Mouse (Mus musculus): ENCODE results near the gene Efcab2. TPM values are rescaled to one million over a fixed set of nuclear protein-coding genes. Genes with fewer than 3 reads are reported as not detected.

The Efcab2 gene
- polyA plus RNA-seq, 1 experiment from 2014 or later, result 12.4 TPM

- Histone ChIP-seq H3K4me3 (ENCODE audit: low read length) (no peak overlapping the region), H3K9me3 (ENCODE audit: control insufficient read depth, low read length) (no peaks in the 10 kb centered on the region), H3K4me2 (ENCODE audit: low read length) (no peak overlapping the region), H3K27me3 (replicated peaks; ENCODE audit: control insufficient read depth, insufficient read depth, low read length) (no peaks in the 10 kb centered on the region), H3K36me3 (ENCODE audit: control insufficient read depth, insufficient read depth, low read length) (no peaks in the 10 kb centered on the region), H3K27ac (ENCODE audit: low read depth, low read length) (no peak overlapping the region), H3K9ac (ENCODE audit: low read depth, low read length) (no peak overlapping the region), H3K4me1 (ENCODE audit: control insufficient read depth, insufficient read depth, low read depth, low read length) (no peaks in the 10 kb centered on the region)
- ATAC-seq, result no peak
- WGBS, result 85% methylated on average over 5 of the region's 5 CpGs
These were observed 79.4 kb downstream of the Efcab2 start for GRCm38 (mm10) chr1:178485138-178485867.

- H3K9ac ChIP-seq (ENCODE audit: low read depth, low read length), result no peak overlapping the region
- no peak overlapping the region for H3K4me2 ChIP-seq (ENCODE audit: low read length)
- no peaks in the 10 kb centered on the region for H3K36me3 ChIP-seq (ENCODE audit: control insufficient read depth, insufficient read depth, low read length)
- 75% methylated on average over 5 of the region's 5 CpGs for WGBS
- no peak overlapping the region for H3K27ac ChIP-seq (ENCODE audit: low read depth, low read length)
- H3K9me3 ChIP-seq (ENCODE audit: control insufficient read depth, low read length), result no peaks in the 10 kb centered on the region
- no peaks in the 10 kb centered on the region for H3K4me1 ChIP-seq (ENCODE audit: control insufficient read depth, insufficient read depth, low read depth, low read length)
- ATAC-seq, result no peak
- no peak overlapping the region for H3K4me3 ChIP-seq (ENCODE audit: low read length)
- H3K27me3 ChIP-seq (replicated peaks; ENCODE audit: control insufficient read depth, insufficient read depth, low read length), result no peaks in the 10 kb centered on the region
These were observed 80.0 kb downstream of the Efcab2 start for GRCm38 (mm10) chr1:178485868-178486220.

DNA sequence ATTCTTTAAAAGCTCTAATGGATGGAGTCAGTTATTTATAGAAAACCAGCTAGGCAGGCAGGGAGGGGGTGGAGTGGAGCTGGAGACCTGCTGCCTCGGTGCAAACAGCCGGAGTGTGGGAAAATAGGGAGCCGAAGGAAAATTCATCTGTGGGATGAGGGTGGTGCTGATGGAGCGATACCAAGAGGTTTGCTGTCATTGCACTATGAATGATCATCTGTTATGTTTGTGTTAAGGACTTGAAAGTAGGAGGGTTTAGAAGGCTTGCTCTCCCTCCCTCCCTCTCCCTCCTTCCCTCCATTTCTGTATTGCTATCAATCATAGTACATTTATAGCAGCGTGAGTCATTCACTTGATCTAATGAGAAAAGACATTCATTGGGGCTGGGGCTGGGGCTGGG lies 80.9 kb downstream of the Efcab2 start:
- Histone ChIP-seq H3K27ac (ENCODE audit: low read depth, low read length) (no peak overlapping the region), H3K9me3 (ENCODE audit: control insufficient read depth, low read length) (no peaks in the 10 kb centered on the region), H3K36me3 (ENCODE audit: control insufficient read depth, insufficient read depth, low read length) (no peaks in the 10 kb centered on the region), H3K4me2 (ENCODE audit: low read length) (no peak overlapping the region), H3K4me1 (ENCODE audit: control insufficient read depth, insufficient read depth, low read depth, low read length) (no peaks in the 10 kb centered on the region), H3K9ac (ENCODE audit: low read depth, low read length) (no peak overlapping the region), H3K27me3 (replicated peaks; ENCODE audit: control insufficient read depth, insufficient read depth, low read length) (no peaks in the 10 kb centered on the region), H3K4me3 (ENCODE audit: low read length) (no peak overlapping the region)
- 67% methylated on average over 5 of the region's 5 CpGs for WGBS
- 0 out of 2 replicates have a peak, but pooled peaks have one; percentile 24 for ATAC-seq

DNA sequence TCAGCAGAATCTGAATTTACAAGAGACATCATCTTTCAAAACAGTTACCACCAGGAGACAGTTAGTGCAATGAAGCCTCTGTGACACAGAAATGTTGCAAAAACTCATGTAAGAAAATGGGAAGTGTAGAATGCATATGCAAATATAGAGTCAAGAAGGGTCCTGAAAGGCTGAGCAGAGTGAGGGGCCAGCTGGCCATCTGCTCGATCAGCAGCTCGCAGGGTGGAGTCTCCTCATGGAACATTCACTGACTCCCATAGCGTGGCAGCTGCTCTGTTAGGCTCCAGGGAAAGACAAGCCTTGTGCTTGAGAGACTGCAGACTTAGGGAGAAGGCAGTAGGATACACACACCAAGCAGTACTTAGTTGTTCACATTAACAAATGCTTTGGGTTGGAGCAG lies 83.2 kb downstream of the Efcab2 start:
- H3K36me3 ChIP-seq (ENCODE audit: control insufficient read depth, insufficient read depth, low read length), result no peaks in the 10 kb centered on the region
- H3K4me2 ChIP-seq (ENCODE audit: low read length), result no peak overlapping the region
- H3K9ac ChIP-seq (ENCODE audit: low read depth, low read length), result no peak overlapping the region
- no peaks in the 10 kb centered on the region for H3K4me1 ChIP-seq (ENCODE audit: control insufficient read depth, insufficient read depth, low read depth, low read length)
- WGBS, result 28% methylated on average over 3 of the region's 3 CpGs
- ATAC-seq, result no peak
- H3K4me3 ChIP-seq (ENCODE audit: low read length), result no peak overlapping the region
- H3K27me3 ChIP-seq (replicated peaks; ENCODE audit: control insufficient read depth, insufficient read depth, low read length), result no peaks in the 10 kb centered on the region
- no peaks in the 10 kb centered on the region for H3K9me3 ChIP-seq (ENCODE audit: control insufficient read depth, low read length)
- H3K27ac ChIP-seq (ENCODE audit: low read depth, low read length), result no peak overlapping the region

- H3K9me3 ChIP-seq (ENCODE audit: control insufficient read depth, low read length), result no peaks in the 10 kb centered on the region
- H3K4me3 ChIP-seq (ENCODE audit: low read length), result no peak overlapping the region
- H3K27ac ChIP-seq (ENCODE audit: low read depth, low read length), result no peak overlapping the region
- H3K9ac ChIP-seq (ENCODE audit: low read depth, low read length), result no peak overlapping the region
- no peaks in the 10 kb centered on the region for H3K27me3 ChIP-seq (replicated peaks; ENCODE audit: control insufficient read depth, insufficient read depth, low read length)
- ATAC-seq, result no peak
- no peaks in the 10 kb centered on the region for H3K4me1 ChIP-seq (ENCODE audit: control insufficient read depth, insufficient read depth, low read depth, low read length)
- no peaks in the 10 kb centered on the region for H3K36me3 ChIP-seq (ENCODE audit: control insufficient read depth, insufficient read depth, low read length)
- no peak overlapping the region for H3K4me2 ChIP-seq (ENCODE audit: low read length)
- 92% methylated on average over 5 of the region's 5 CpGs for WGBS
These were observed 85.8 kb downstream of the Efcab2 start for GRCm38 (mm10) chr1:178491733-178492132.

DNA sequence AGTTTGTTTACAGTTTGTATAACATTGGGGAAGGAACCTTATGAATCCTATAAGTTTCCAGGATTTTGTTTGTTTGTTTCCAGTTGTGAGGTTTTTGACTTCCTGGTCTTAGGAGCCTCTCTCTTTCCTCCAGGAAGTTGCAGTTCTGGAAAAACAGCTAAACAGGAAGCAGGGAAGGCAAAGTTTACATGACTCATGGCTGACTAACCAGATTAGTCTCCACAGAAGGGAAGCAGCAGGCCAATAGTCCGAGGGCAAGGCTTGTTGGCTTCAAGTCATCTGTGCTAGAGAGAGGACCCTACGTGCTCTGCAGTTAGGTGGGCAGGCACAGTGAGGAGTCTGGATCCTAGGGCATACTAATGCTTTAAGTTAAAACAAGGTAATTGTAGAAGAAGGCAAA lies 86.6 kb downstream of the Efcab2 start:
- H3K27ac ChIP-seq (ENCODE audit: low read depth, low read length), result no peak overlapping the region
- no peak overlapping the region for H3K4me3 ChIP-seq (ENCODE audit: low read length)
- no peak for ATAC-seq
- WGBS, result 90% methylated on average over 2 of the region's 2 CpGs
- H3K27me3 ChIP-seq (replicated peaks; ENCODE audit: control insufficient read depth, insufficient read depth, low read length), result no peaks in the 10 kb centered on the region
- no peaks in the 10 kb centered on the region for H3K9me3 ChIP-seq (ENCODE audit: control insufficient read depth, low read length)
- no peak overlapping the region for H3K9ac ChIP-seq (ENCODE audit: low read depth, low read length)
- H3K4me1 ChIP-seq (ENCODE audit: control insufficient read depth, insufficient read depth, low read depth, low read length), result no peaks in the 10 kb centered on the region
- no peaks in the 10 kb centered on the region for H3K36me3 ChIP-seq (ENCODE audit: control insufficient read depth, insufficient read depth, low read length)
- no peak overlapping the region for H3K4me2 ChIP-seq (ENCODE audit: low read length)

DNA sequence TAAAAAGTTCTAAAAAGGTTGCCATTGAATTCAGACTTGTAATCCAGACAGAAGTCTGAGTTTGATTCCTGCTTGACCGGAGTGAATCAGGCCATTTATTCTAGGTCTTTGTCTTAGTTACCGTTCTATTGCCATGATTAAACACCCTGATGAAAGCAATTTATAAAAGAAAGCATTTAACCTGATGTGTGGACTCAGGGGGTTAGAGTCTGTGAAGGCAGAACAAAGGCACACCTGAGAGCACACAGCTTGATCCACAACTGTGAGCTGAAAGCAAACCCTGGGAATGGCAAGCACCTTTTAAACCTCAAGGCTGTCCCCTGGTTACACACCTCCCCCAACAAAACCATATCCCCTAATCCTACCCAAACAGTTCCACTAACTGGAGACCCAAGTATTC lies 90.3 kb downstream of the Efcab2 start:
- Histone ChIP-seq H3K4me3 (ENCODE audit: low read length) (no peak overlapping the region), H3K27ac (ENCODE audit: low read depth, low read length) (no peak overlapping the region), H3K27me3 (replicated peaks; ENCODE audit: control insufficient read depth, insufficient read depth, low read length) (no peaks in the 10 kb centered on the region), H3K9me3 (ENCODE audit: control insufficient read depth, low read length) (no peaks in the 10 kb centered on the region), H3K36me3 (ENCODE audit: control insufficient read depth, insufficient read depth, low read length) (no peaks in the 10 kb centered on the region), H3K9ac (ENCODE audit: low read depth, low read length) (no peak overlapping the region), H3K4me1 (ENCODE audit: control insufficient read depth, insufficient read depth, low read depth, low read length) (no peaks in the 10 kb centered on the region), H3K4me2 (ENCODE audit: low read length) (no peak overlapping the region)
- WGBS, result 50% methylated on average over 2 of the region's 2 CpGs
- no peak for ATAC-seq

DNA sequence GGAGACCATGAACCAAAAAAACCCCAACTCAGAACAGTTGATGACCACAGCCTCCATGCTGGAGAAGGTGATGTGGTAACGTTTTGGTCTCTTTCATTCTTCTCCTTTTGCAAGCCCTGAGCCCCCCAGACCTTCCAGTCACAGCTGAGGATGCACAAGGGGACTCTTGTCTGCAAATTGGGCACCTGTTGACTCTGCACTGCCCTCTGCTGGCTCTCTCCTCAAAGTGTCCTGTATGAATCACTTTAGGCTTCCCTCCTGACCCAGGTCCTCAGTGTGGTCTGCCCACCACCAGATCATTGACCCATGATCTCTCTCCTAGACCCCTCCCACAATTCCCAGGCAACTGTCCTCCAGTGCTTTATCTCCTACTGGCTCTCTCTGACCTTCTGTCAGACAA lies 91.0 kb downstream of the Efcab2 start:
- Histone ChIP-seq H3K9ac (ENCODE audit: low read depth, low read length) (no peak overlapping the region), H3K4me2 (ENCODE audit: low read length) (no peak overlapping the region)
- 36% methylated on average over 1 of the region's 1 CpGs for WGBS

GRCm38 (mm10) chr1:178506938-178507337 lies 101.1 kb downstream of the Efcab2 start:
- H3K4me3 ChIP-seq (ENCODE audit: low read length), result no peak overlapping the region
- no peaks in the 10 kb centered on the region for H3K4me1 ChIP-seq (ENCODE audit: control insufficient read depth, insufficient read depth, low read depth, low read length)
- H3K9me3 ChIP-seq (ENCODE audit: control insufficient read depth, low read length), result no peaks in the 10 kb centered on the region
- H3K4me2 ChIP-seq (ENCODE audit: low read length), result no peak overlapping the region
- ATAC-seq, result no peak
- WGBS, result 96% methylated on average over 8 of the region's 8 CpGs
- H3K27me3 ChIP-seq (replicated peaks; ENCODE audit: control insufficient read depth, insufficient read depth, low read length), result no peaks in the 10 kb centered on the region
- no peak overlapping the region for H3K9ac ChIP-seq (ENCODE audit: low read depth, low read length)
- no peaks in the 10 kb centered on the region for H3K36me3 ChIP-seq (ENCODE audit: control insufficient read depth, insufficient read depth, low read length)
- no peak overlapping the region for H3K27ac ChIP-seq (ENCODE audit: low read depth, low read length)

More for the DNA sequence above, 91.0 kb downstream of the Efcab2 start:
- Histone ChIP-seq H3K36me3 (ENCODE audit: control insufficient read depth, insufficient read depth, low read length) (no peaks in the 10 kb centered on the region), H3K4me1 (ENCODE audit: control insufficient read depth, insufficient read depth, low read depth, low read length) (no peaks in the 10 kb centered on the region), H3K9me3 (ENCODE audit: control insufficient read depth, low read length) (no peaks in the 10 kb centered on the region), H3K27me3 (replicated peaks; ENCODE audit: control insufficient read depth, insufficient read depth, low read length) (no peaks in the 10 kb centered on the region), H3K4me3 (ENCODE audit: low read length) (no peak overlapping the region), H3K27ac (ENCODE audit: low read depth, low read length) (no peak overlapping the region)
- no peak for ATAC-seq
